Mouse (Mus musculus): ENCODE measurements around the gene Twist2.

DNA sequence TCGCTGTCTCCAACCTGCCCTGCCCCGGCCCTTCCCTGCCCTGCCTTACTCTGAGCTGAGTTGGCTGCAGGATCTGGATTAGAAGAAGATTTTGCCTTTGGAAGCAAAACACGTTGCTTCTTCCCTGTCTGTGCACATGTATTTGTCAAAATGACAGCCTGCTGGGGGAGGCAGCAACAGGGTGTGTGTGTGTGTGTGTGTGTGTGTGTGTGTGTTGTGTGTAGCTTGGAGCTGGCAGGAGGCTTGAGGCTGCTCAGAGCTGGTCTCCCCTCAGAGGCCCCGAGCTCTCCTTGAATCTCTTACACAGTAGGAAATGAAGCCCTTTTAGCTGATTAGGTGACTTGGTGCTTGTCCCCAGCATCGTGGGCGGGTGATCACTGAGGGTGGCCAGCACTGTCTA lies 38.7 kb downstream of the Twist2 start:
- no peak for TF ChIP-seq CTCF (IDR thresholded peaks at IDR 0.05; ENCODE audit: extremely low read depth, insufficient read depth, low read length)
- no peak for TF ChIP-seq POLR2A (IDR thresholded peaks at IDR 0.05; ENCODE audit: extremely low read depth, insufficient read depth, low read length)

Data from cortical plate, adult 2 months (tissue).